In the genomic region with DNA sequence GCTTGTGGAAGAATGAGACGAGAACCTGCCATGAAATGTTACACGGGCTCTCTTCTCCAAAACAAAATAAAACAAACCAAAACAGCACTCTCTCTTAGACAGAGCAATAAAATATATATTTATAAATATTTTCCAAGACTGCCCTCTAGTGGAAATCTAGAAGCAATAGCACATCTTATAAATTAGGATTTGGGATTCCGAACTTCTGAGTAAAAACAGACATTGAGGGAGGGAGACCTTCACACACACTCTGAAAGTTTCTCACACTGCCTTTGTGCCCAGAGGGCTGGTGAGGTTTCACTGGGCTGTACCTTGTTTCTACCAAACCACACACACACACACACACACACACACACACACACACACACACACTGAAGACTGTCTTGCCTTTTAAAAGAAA, we compare ENCODE assay signal across 8 mouse cellular contexts.
DNase-seq lines count a peak whose midpoint lies in the region; ATAC-seq lines count a peak whose summit lies in the region.

No protein-coding gene starts in this region.

- no peaks in the 10 kb centered on the region for H3K36me3 ChIP-seq in kidney, embryonic 15.5 days
- no peaks in the 10 kb centered on the region for H3K36me3 ChIP-seq in midbrain, embryonic 13.5 days

- 11% methylated on average over 3 of the region's 3 CpGs for WGBS in kidney, embryonic 15.5 days
- WGBS in midbrain, embryonic 13.5 days: 42% methylated on average over 3 of the region's 3 CpGs

- no peaks in the 10 kb centered on the region for H3K9me3 ChIP-seq in kidney, embryonic 15.5 days (replicated peaks)
- H3K9me3 ChIP-seq in midbrain, embryonic 13.5 days: no peaks in the 10 kb centered on the region

- ATAC-seq in kidney, embryonic 15.5 days (replicated peaks; ENCODE audit: low FRiP score): peak; percentile 30
- peak; percentile 47; the same call in 1 of the 2 replicates for ATAC-seq in midbrain, embryonic 13.5 days

- H3K9ac ChIP-seq in kidney, embryonic 15.5 days: no peak overlapping the region
- no peak overlapping the region for H3K9ac ChIP-seq in midbrain, embryonic 13.5 days (replicated peaks)

- peak overlapping the region; percentile 93 for H3K27ac ChIP-seq in kidney, embryonic 15.5 days
- peak overlapping the region; percentile 97 for H3K27ac ChIP-seq in brown adipose tissue, adult 24 weeks (replicated peaks; ENCODE audit: low read depth, low read length)
- H3K27ac ChIP-seq in midbrain, embryonic 13.5 days: peak overlapping the region; percentile 51; the same call in 1 of the 2 replicates

- peak overlapping the region; percentile 9; the same call in 1 of the 2 replicates for H3K4me2 ChIP-seq in kidney, embryonic 15.5 days
- no peak overlapping the region for H3K4me2 ChIP-seq in midbrain, embryonic 13.5 days (replicated peaks)

- H3K4me1 ChIP-seq in kidney, embryonic 15.5 days: peaks cover 34% of the 10 kb centered on the region
- H3K4me1 ChIP-seq in brown adipose tissue, adult 24 weeks (ENCODE audit: control insufficient read depth, insufficient read depth, insufficient read length, low read length): peaks cover 26% of the 10 kb centered on the region
- H3K4me1 ChIP-seq in midbrain, embryonic 13.5 days (replicated peaks): no peaks in the 10 kb centered on the region

- no peak overlapping the region for H3K4me3 ChIP-seq in kidney, embryonic 15.5 days (replicated peaks)
- no peak overlapping the region for H3K4me3 ChIP-seq in brown adipose tissue, adult 24 weeks (ENCODE audit: insufficient read depth, low read depth, low read length)
- H3K4me3 ChIP-seq in midbrain, embryonic 13.5 days (replicated peaks): no peak overlapping the region

- H3K27me3 ChIP-seq in kidney, embryonic 15.5 days: no peaks in the 10 kb centered on the region
- H3K27me3 ChIP-seq in midbrain, embryonic 13.5 days: no peaks in the 10 kb centered on the region

- no peak for DNase-seq in kidney, postnatal 14 days
- DNase-seq in forelimb bud, embryonic 11.5 days (ENCODE audit: low read depth, low spot score): peak; percentile 43
- no peak for DNase-seq in thymus, postnatal 10 days (ENCODE audit: low spot score in 2 of 2)
- DNase-seq in adrenal gland, postnatal 25 days: no peak
- DNase-seq in frontal cortex, postnatal 36 days (ENCODE audit: low spot score in 2 of 2): no peak
